In the genomic region with DNA sequence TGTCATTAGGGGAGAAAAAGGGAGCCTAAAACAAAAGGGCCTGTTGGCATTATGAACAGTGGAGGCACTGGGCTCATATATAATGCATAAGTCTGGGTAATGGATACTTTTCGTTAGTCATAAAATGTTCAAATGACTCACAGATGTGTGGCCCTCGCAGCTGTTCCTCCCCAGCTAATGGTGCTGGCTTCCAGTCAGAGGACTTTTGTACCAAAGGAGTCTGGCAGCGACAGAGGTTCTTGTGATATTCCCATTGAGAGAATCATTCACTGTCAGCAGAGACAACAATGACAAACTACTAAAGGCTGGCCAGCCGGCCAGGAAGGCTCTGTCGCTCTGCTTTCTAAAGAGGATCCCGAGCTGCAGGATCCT, we compare ENCODE assay signal across 7 mouse cellular contexts. TPM values are rescaled to one million over a fixed set of nuclear protein-coding genes. Genes with fewer than 3 reads are reported as not detected.
A peak's percentile ranks its signal among the peaks of the same experiment; 100 is the strongest.
DNase-seq lines count a peak whose midpoint lies in the region; ATAC-seq and TF ChIP-seq lines count a peak whose summit lies in the region.

No protein-coding gene starts in this region.

- no peak overlapping the region for H3K27ac ChIP-seq in lung, postnatal 0 days (ENCODE audit: low read length)
- peak overlapping the region; percentile 55; the same call in 1 of the 2 replicates for H3K27ac ChIP-seq in embryonic facial prominence, embryonic 15.5 days (replicated peaks)
- 0 out of 2 replicates have a peak overlapping the region, but pooled peaks have one; percentile 29 for H3K27ac ChIP-seq in stomach, embryonic 14.5 days (ENCODE audit: low read length)

- 46% methylated on average over 6 of the region's 6 CpGs for WGBS in lung, postnatal 0 days
- 29% methylated on average over 6 of the region's 6 CpGs for WGBS in embryonic facial prominence, embryonic 15.5 days
- WGBS in stomach, embryonic 14.5 days = 37% methylated on average over 6 of the region's 6 CpGs

- peak; percentile 52; the same call in 1 of the 2 replicates for ATAC-seq in lung, postnatal 0 days
- peak; percentile 70; the same call in 1 of the 2 replicates for ATAC-seq in embryonic facial prominence, embryonic 15.5 days (ENCODE audit: insufficient number of reproducible peaks, low FRiP score, low TSS enrichment, low read depth)
- no peak for ATAC-seq in stomach, embryonic 14.5 days (ENCODE audit: insufficient number of reproducible peaks, insufficient read depth, low FRiP score, low read depth)
- ATAC-seq in megakaryocyte, adult 5-6 weeks (ENCODE audit: poor library complexity, severe bottlenecking) = no peak

- H3K9me3 ChIP-seq in lung, postnatal 0 days (ENCODE audit: low read length) = no peaks in the 10 kb centered on the region
- no peaks in the 10 kb centered on the region for H3K9me3 ChIP-seq in embryonic facial prominence, embryonic 15.5 days (replicated peaks)
- no peaks in the 10 kb centered on the region for H3K9me3 ChIP-seq in stomach, embryonic 14.5 days (ENCODE audit: control insufficient read depth, low read depth, low read length)

- no peaks in the 10 kb centered on the region; the same call in 1 of the 2 replicates for H3K4me1 ChIP-seq in lung, postnatal 0 days (ENCODE audit: insufficient read depth, low read depth, low read length)
- peaks cover 14% of the 10 kb centered on the region; the same call in 1 of the 2 replicates for H3K4me1 ChIP-seq in embryonic facial prominence, embryonic 15.5 days
- H3K4me1 ChIP-seq in stomach, embryonic 14.5 days (ENCODE audit: control insufficient read depth, insufficient read depth, low read length) = peaks cover 8% of the 10 kb centered on the region; the same call in 1 of the 2 replicates

- H3K4me3 ChIP-seq in lung, postnatal 0 days (ENCODE audit: low read depth, low read length) = no peak overlapping the region
- H3K4me3 ChIP-seq in embryonic facial prominence, embryonic 15.5 days (replicated peaks) = no peak overlapping the region
- H3K4me3 ChIP-seq in stomach, embryonic 14.5 days (ENCODE audit: low read depth, low read length) = no peak overlapping the region

- DNase-seq in lung, postnatal 0 days (ENCODE audit: low spot score) = peak; percentile 23
- DNase-seq in lung, postnatal 36 days = no peak
- peak; percentile 66 for DNase-seq in kidney, adult 9 months
- no peak for DNase-seq in cerebellum, adult 9-11 months

- no peaks in the 10 kb centered on the region for H3K27me3 ChIP-seq in lung, postnatal 0 days (replicated peaks; ENCODE audit: insufficient read depth, low read length)
- H3K27me3 ChIP-seq in embryonic facial prominence, embryonic 15.5 days = no peaks in the 10 kb centered on the region
- no peaks in the 10 kb centered on the region for H3K27me3 ChIP-seq in stomach, embryonic 14.5 days (ENCODE audit: control insufficient read depth, insufficient read depth, low read length)

- no peaks in the 10 kb centered on the region for H3K36me3 ChIP-seq in lung, postnatal 0 days (ENCODE audit: insufficient read depth, low read length)
- no peaks in the 10 kb centered on the region for H3K36me3 ChIP-seq in embryonic facial prominence, embryonic 15.5 days
- H3K36me3 ChIP-seq in stomach, embryonic 14.5 days (ENCODE audit: control insufficient read depth, insufficient read depth, low read length) = no peaks in the 10 kb centered on the region

- H3K9ac ChIP-seq in lung, postnatal 0 days (replicated peaks; ENCODE audit: low read depth) = no peak overlapping the region
- H3K9ac ChIP-seq in embryonic facial prominence, embryonic 15.5 days = no peak overlapping the region
- H3K9ac ChIP-seq in stomach, embryonic 14.5 days (replicated peaks; ENCODE audit: low read depth, low read length) = no peak overlapping the region

- H3K4me2 ChIP-seq in lung, postnatal 0 days (replicated peaks; ENCODE audit: low read depth, low read length) = no peak overlapping the region
- H3K4me2 ChIP-seq in embryonic facial prominence, embryonic 15.5 days (replicated peaks) = no peak overlapping the region
- H3K4me2 ChIP-seq in stomach, embryonic 14.5 days (replicated peaks; ENCODE audit: low read depth, low read length) = no peak overlapping the region

- no peak for TF ChIP-seq CTCF in lung, postnatal 0 days (IDR thresholded peaks at IDR 0.05)

- no peak for TF ChIP-seq EP300 in lung, postnatal 0 days (IDR thresholded peaks at IDR 0.05)

RNA-seq across cellular contexts. Expression of a gene that starts 21.5 kb away (rescaled TPM):
- polyA plus RNA-seq in lung, postnatal 0 days (2015; fragmentation: Nextera tagmentation; extraction: Ambion mirVana) = 207 and 233 TPM in 2 replicates
- 271 and 272 TPM in 2 replicates for polyA plus RNA-seq in embryonic facial prominence, embryonic 15.5 days (2015; fragmentation: Nextera tagmentation; extraction: Ambion mirVana)
- polyA plus RNA-seq in stomach, embryonic 14.5 days (2014; fragmentation: Nextera tagmentation; extraction: Ambion mirVana) = 296 and 346 TPM in 2 replicates
- 92.8 and 95.7 TPM in 2 replicates for total RNA-seq in megakaryocyte, adult 5-6 weeks (2015)
- 215 and 217 TPM in 2 replicates for total RNA-seq in megakaryocyte, adult 5-6 weeks (2017)

RNA-seq across cellular contexts. Expression of a gene that starts 21.7 kb away (rescaled TPM):
- 9.8 and 12.1 TPM in 2 replicates for polyA plus RNA-seq in lung, postnatal 0 days (2015; fragmentation: Nextera tagmentation; extraction: Ambion mirVana)
- 32.7 and 34.9 TPM in 2 replicates for polyA plus RNA-seq in embryonic facial prominence, embryonic 15.5 days (2015; fragmentation: Nextera tagmentation; extraction: Ambion mirVana)
- polyA plus RNA-seq in stomach, embryonic 14.5 days (2014; fragmentation: Nextera tagmentation; extraction: Ambion mirVana) = 34.7 and 36.7 TPM in 2 replicates
- total RNA-seq in megakaryocyte, adult 5-6 weeks (2015) = 2.8 and 3.4 TPM in 2 replicates
- total RNA-seq in megakaryocyte, adult 5-6 weeks (2017) = 3.7 and 7.3 TPM in 2 replicates

RNA-seq across cellular contexts. Expression of a gene that starts 23.1 kb away (rescaled TPM):
- 15.0 and 19.9 TPM in 2 replicates for polyA plus RNA-seq in lung, postnatal 0 days (2015; fragmentation: Nextera tagmentation; extraction: Ambion mirVana)
- polyA plus RNA-seq in embryonic facial prominence, embryonic 15.5 days (2015; fragmentation: Nextera tagmentation; extraction: Ambion mirVana) = 26.6 and 28.2 TPM in 2 replicates
- polyA plus RNA-seq in stomach, embryonic 14.5 days (2014; fragmentation: Nextera tagmentation; extraction: Ambion mirVana) = 44.4 and 45.1 TPM in 2 replicates
- 19.5 and 20.8 TPM in 2 replicates for total RNA-seq in megakaryocyte, adult 5-6 weeks (2015)
- 24.7 and 33.1 TPM in 2 replicates for total RNA-seq in megakaryocyte, adult 5-6 weeks (2017)

Comparison
In these comparisons a context has a peak if more than half of its experiments do, and no peak if none do; other contexts are left out.
1. DNase-seq: peak in lung, postnatal 0 days (single experiment) and kidney, adult 9 months (single experiment); none in lung, postnatal 36 days (single experiment) and cerebellum, adult 9-11 months (single experiment).
2. ATAC-seq: peak in lung, postnatal 0 days (single experiment) and embryonic facial prominence, embryonic 15.5 days (single experiment); none in stomach, embryonic 14.5 days (single experiment) and megakaryocyte, adult 5-6 weeks (single experiment).